8 mouse cellular contexts compared by ENCODE assay signal in genomic region chr2:38347811-38348551, GRCm38 (mm10). TPM values are rescaled to one million over a fixed set of nuclear protein-coding genes. Genes with fewer than 3 reads are reported as not detected.
DNase-seq lines count a peak whose midpoint lies in the region; ATAC-seq and TF ChIP-seq lines count a peak whose summit lies in the region.
"Had no signal": no experiment of that assay in that cellular context is flagged by ENCODE, and none has a peak within 500 bp of the region (broad histone marks: within the 10 kb centered on the region; RNA-seq: fewer than 3 reads in every experiment).

No protein-coding gene starts in this region.

- no peak for TF ChIP-seq CTCF in hindbrain, postnatal 0 days (IDR thresholded peaks at IDR 0.05; ENCODE audit: low read depth)

- peak overlapping the region; percentile 33 for H3K4me2 ChIP-seq in lung, embryonic 16.5 days (ENCODE audit: low read depth, low read length)
- H3K4me2 ChIP-seq in hindbrain, postnatal 0 days (ENCODE audit: low read depth, low read length), result peak overlapping the region; percentile 38
- H3K4me2 ChIP-seq in midbrain, embryonic 16.5 days (ENCODE audit: low read length), result peak overlapping the region; percentile 77

- under 1% methylated on average over 53 of the region's 54 CpGs for WGBS in lung, embryonic 16.5 days
- under 1% methylated on average over 54 of the region's 54 CpGs for WGBS in embryonic facial prominence, embryonic 10.5 days
- under 1% methylated on average over 54 of the region's 54 CpGs for WGBS in hindbrain, postnatal 0 days
- WGBS in midbrain, embryonic 16.5 days, result under 1% methylated on average over 54 of the region's 54 CpGs

- ATAC-seq in lung, embryonic 16.5 days (ENCODE audit: low read depth), result no peak
- ATAC-seq in hindbrain, postnatal 0 days, result no peak
- ATAC-seq in midbrain, embryonic 16.5 days, result no peak; the same call in 1 of the 2 replicates

- peaks cover 98% of the 10 kb centered on the region for H3K27me3 ChIP-seq in lung, embryonic 16.5 days (ENCODE audit: control insufficient read depth, insufficient read depth, low read depth, low read length)
- peaks cover 100% of the 10 kb centered on the region for H3K27me3 ChIP-seq in embryonic facial prominence, embryonic 10.5 days (replicated peaks; ENCODE audit: low read depth, poor library complexity, severe bottlenecking)
- H3K27me3 ChIP-seq in hindbrain, postnatal 0 days (ENCODE audit: insufficient read depth, low read length), result peaks cover 90% of the 10 kb centered on the region
- peaks cover 31% of the 10 kb centered on the region for H3K27me3 ChIP-seq in midbrain, embryonic 16.5 days (ENCODE audit: control insufficient read depth, insufficient read depth, low read depth, low read length)

- no peak overlapping the region for H3K27ac ChIP-seq in lung, embryonic 16.5 days (ENCODE audit: low read length)
- peak overlapping the region; percentile 86 for H3K27ac ChIP-seq in embryonic facial prominence, embryonic 10.5 days (replicated peaks)
- H3K27ac ChIP-seq in hindbrain, postnatal 0 days, result no peak overlapping the region
- peak overlapping the region; percentile 87 for H3K27ac ChIP-seq in midbrain, embryonic 16.5 days (ENCODE audit: low read length)

- peaks cover 16% of the 10 kb centered on the region for H3K4me1 ChIP-seq in lung, embryonic 16.5 days (replicated peaks; ENCODE audit: control insufficient read depth, insufficient read depth, low read length)
- peaks cover 59% of the 10 kb centered on the region for H3K4me1 ChIP-seq in embryonic facial prominence, embryonic 10.5 days
- H3K4me1 ChIP-seq in hindbrain, postnatal 0 days (ENCODE audit: insufficient read depth, low read length), result peaks cover 7% of the 10 kb centered on the region; the same call in 1 of the 2 replicates
- H3K4me1 ChIP-seq in midbrain, embryonic 16.5 days (ENCODE audit: control insufficient read depth, insufficient read depth, low read length), result peaks cover 21% of the 10 kb centered on the region

- no peaks in the 10 kb centered on the region for H3K36me3 ChIP-seq in lung, embryonic 16.5 days (ENCODE audit: control insufficient read depth, insufficient read depth, low read length)
- H3K36me3 ChIP-seq in embryonic facial prominence, embryonic 10.5 days (replicated peaks), result no peaks in the 10 kb centered on the region
- H3K36me3 ChIP-seq in hindbrain, postnatal 0 days (ENCODE audit: insufficient read depth, low read length), result no peaks in the 10 kb centered on the region
- no peaks in the 10 kb centered on the region for H3K36me3 ChIP-seq in midbrain, embryonic 16.5 days (ENCODE audit: control insufficient read depth, insufficient read depth, low read length)

- no peak overlapping the region for H3K9ac ChIP-seq in lung, embryonic 16.5 days (ENCODE audit: low read length)
- no peak overlapping the region for H3K9ac ChIP-seq in hindbrain, postnatal 0 days (replicated peaks; ENCODE audit: low read length)
- peak overlapping the region; percentile 70 for H3K9ac ChIP-seq in midbrain, embryonic 16.5 days (ENCODE audit: low read depth, low read length)

- peak overlapping the region; percentile 29 for H3K4me3 ChIP-seq in lung, embryonic 16.5 days (ENCODE audit: low read length)
- H3K4me3 ChIP-seq in embryonic facial prominence, embryonic 10.5 days, result peak overlapping the region; percentile 59
- peak overlapping the region; percentile 23 for H3K4me3 ChIP-seq in hindbrain, postnatal 0 days (ENCODE audit: low read length)
- peak overlapping the region; percentile 43 for H3K4me3 ChIP-seq in midbrain, embryonic 16.5 days (ENCODE audit: low read depth, low read length)

- DNase-seq in lung, postnatal 36 days, result no peak
- peak; percentile 75 for DNase-seq in embryonic facial prominence, embryonic 10.5 days (ENCODE audit: low spot score)
- no peak for DNase-seq in hindbrain, postnatal 0 days (ENCODE audit: low spot score)
- DNase-seq in spleen, adult 18-20 months, result no peak
- DNase-seq in right cerebral cortex, postnatal 14 days, result no peak

- H3K9me3 ChIP-seq in lung, embryonic 16.5 days (ENCODE audit: control insufficient read depth, low read length), result no peaks in the 10 kb centered on the region
- H3K9me3 ChIP-seq in embryonic facial prominence, embryonic 10.5 days, result no peaks in the 10 kb centered on the region
- no peaks in the 10 kb centered on the region for H3K9me3 ChIP-seq in hindbrain, postnatal 0 days (ENCODE audit: low read length)
- H3K9me3 ChIP-seq in midbrain, embryonic 16.5 days (replicated peaks; ENCODE audit: control insufficient read depth, low read length, poor library complexity, severe bottlenecking), result no peaks in the 10 kb centered on the region

RNA-seq across cellular contexts. Expression of gene Lhx2, which starts 8.9 kb away (rescaled TPM):
- not detected in 2 replicates for polyA plus RNA-seq in lung, embryonic 16.5 days (2015; fragmentation: Nextera tagmentation; extraction: Ambion mirVana)
- polyA plus RNA-seq in embryonic facial prominence, embryonic 10.5 days (2016; fragmentation: Nextera tagmentation; extraction: Ambion mirVana), result 17.9 and 19.6 TPM in 2 replicates
- total RNA-seq in hindbrain, postnatal 0 days (2014; rRNA removed), result 22.2 and 33.2 TPM in 2 replicates
- polyA plus RNA-seq in hindbrain, postnatal 0 days (2015; fragmentation: Nextera tagmentation; extraction: Ambion mirVana), result 4.6 and 7.3 TPM in 2 replicates
- 37.1 and 44.3 TPM in 2 replicates for polyA plus RNA-seq in midbrain, embryonic 16.5 days (2015; fragmentation: Nextera tagmentation; extraction: Ambion mirVana)
- total RNA-seq: common myeloid progenitor, adult 5-6 weeks had no signal

Comparison
In these comparisons a context has a peak if more than half of its experiments do, and no peak if none do; other contexts are left out.
1. H3K27ac ChIP-seq: peak in embryonic facial prominence, embryonic 10.5 days (single experiment) and midbrain, embryonic 16.5 days (single experiment); none in lung, embryonic 16.5 days (single experiment) and hindbrain, postnatal 0 days (single experiment).
2. Peak in every context shown above with its lines, with median percentiles within 50 percentile points of each other: H3K4me2 ChIP-seq and H3K4me3 ChIP-seq.